Mouse (Mus musculus) adrenal gland, postnatal 14 days (tissue): ENCODE measurements at regions not wholly inside any gene's neighbourhood (a gene's known extent, or its start where the extent isn't known, plus 50 kb on each side); places are given as distances from the start of the nearest gene placed in this dataset.
A peak's percentile ranks its signal among the peaks of the same experiment; 100 is the strongest.
"Not testable (repeated sequence)": the region's sequence is repeated elsewhere in the genome, so short reads cannot be mapped to it uniquely, and the experiment has no call there.

Source experiments
- DNase-seq: peaks from one replicate; pipeline ENCODE4 v3.0.0; 2021; ENCODE audit warnings: mixed read lengths

DNA sequence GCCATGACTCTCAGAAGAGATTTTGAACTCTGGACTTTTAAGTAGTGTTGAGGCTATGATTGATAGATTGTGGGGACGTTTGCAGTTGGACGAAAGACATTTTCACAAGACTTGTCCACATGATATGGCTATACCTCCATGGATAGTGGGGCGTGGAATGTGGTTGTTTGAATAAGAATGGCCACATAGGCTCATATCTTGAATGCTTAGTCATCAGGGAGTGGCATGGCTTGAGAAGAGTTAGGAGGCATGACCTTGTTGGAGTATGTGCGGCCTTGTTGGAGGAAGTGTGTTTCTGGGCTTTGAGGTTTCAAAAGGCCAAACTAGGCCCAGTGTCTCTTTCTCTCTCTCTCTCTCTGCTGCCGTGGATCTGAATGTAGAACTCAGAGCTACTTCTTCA, 204.7 kb upstream of the Pclo start:
- no peak for DNase-seq

DNA sequence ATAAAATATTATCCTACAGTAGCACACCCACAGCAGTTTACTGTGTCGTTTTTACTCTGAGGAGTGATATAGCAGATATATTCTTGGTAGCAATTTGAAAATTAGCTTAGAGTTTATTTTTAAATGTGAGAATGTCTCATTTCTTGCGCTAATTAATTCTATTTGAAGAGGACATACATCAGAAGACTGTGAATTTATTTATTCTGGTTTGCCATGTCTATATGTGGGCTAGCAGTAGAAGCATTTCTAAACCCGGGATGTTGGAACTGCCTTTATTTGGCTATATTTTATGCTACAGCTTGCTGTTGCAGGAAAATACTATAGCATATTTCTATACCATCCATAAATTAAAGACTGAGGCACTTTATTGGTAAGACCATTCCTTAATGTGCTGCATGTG, 203.0 kb upstream of the Pclo start:
- no peak for DNase-seq

DNA sequence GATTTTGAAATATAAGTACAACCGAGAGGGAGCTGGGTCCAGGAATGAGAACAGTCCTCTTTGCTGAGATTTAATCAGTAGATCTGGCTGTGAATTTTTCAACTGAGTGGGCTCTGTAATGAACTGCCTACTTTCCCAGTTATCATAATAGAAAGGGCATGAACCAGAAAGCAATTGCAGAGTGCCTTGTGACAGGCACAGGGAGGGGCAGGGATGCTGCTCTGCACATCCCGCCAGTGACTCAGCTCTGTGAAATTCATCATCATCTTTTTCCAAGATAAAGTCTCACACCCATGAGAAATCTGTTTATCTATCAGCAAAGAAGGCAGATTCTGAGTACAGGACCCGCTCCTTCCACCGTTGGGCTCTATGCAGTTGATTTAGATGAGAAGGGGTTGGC, 194.5 kb upstream of the Pclo start:
- DNase-seq, result no peak

DNA sequence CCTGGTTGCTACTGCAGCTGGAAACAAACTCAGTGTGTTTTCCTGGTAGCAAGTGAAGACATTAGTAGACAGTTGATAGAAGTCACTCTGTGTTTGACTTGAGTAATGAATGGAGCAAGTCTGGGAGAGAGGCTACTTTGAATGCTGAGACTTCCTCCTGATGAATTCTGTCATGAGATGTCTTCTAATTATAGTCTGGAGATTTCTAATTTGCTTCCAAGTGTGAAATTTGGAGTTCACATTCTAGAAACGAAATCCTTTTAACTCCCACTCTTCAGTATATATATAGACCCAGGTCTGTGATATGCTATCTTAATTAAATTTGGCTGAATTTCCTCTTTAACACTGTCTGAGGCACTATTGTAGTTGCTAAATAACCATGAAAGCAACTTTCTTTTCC, 192.7 kb upstream of the Pclo start:
- DNase-seq, result no peak

DNA sequence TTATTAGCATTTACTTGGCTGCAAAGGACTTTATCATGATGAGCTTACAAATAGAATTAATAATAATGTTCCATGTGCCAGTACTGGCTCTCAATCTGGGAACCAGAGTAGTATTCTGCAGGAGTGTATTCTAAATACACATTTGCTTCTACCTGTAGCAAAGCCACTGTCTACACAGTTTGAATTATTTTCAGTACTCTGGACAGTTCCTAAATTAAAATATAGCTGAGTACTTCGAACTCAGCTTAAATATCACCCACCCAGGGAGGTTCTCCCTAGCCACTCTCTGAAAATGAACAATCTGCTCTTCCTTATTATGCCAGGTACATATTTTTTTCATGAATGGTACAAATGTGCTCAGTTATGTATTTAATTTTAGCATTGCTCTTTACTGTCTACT, 154.3 kb upstream of the Pclo start:
- no peak for DNase-seq

DNA sequence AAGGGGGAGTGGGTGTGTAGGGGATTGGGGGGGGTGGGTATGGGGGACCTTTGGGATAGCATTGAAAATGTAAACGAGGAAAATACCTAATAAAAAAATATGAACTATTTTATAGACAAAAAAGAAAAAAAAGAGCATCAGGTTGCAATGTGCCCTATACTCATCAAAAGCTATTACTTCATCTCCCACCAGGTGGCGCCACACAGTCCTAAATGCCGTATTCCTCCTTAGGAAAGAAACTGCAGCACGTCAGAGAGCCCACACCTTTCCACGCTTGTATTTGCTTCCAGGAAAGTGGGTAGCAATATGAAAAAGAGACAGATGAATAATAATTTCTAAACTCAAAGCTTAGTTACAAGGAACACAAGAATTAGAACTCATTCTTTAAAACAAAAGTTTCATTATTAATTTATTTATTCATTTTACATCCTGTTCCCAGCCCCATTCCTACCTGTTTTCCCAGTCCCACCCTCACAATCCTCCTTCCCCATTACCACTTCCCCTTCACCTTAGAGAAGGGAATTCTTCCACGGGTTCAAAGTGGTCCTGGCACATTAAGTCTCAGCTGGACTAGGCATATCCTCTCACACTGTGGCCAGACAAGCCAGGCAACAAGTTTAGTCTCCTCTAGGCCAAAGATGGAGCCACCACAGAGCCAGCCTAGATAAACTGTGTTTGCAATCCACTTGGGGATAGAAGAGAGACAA, 125.4 kb upstream of the Pclo start:
- peak; percentile 66 for DNase-seq

DNA sequence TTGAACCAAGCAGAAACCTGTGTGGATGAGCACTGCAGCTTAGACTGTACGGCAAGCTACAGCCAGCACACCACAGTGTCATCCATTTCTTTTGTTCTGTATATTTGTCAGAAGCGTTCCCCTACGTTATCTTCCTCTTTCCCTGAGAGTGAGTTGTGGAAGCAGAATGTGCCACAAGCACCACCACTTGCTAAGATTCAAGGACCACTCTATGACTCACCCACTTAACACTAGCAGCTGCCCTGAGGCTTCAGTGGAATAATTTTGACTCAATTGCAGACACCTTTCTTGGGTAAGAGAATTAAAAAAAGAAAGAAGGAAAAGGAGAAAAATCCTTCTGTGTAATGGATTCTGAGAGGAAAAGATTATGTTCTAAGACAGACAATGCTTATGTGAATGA, 122.9 kb upstream of the Pclo start:
- DNase-seq, result no peak

DNA sequence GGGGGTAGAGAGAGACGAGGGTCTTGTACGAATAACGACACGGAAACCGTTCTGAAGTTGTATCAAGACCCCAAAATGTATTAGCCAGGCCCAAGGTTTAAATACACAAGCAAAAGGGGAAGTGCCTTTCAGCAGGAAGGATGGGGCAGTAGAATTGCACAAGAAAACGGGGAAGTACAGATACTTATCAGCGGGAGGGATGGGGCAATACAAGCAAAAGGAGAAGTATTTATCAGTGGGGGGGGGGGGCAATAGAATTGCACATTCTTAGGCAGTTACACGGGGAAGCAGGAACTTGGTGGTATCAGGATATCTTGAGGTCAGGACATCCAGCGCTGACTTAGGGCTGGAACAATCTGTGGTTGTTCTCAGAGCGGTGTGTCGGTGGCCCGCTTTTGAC, 111.3 kb upstream of the Pclo start:
- DNase-seq, result not testable (repeated sequence)

DNA sequence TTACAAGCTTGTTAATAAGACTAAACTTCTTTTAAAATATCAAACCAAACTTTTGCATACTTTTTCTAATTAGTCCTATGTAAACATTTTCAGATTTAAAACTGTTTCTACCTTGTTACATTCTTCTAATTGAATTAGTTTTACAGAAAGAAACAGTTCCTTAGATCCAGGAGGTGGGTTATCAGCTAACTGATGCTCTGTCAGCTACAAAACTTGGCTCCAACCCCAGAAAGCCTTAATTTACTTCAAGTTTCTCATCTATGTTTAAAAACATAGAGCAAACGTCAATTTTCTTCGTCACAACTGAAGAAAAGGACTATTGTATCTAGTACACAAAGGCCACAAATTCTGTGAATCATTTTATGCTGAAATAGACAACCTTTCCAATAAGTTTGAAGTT, 110.4 kb upstream of the Pclo start:
- no peak for DNase-seq

DNA sequence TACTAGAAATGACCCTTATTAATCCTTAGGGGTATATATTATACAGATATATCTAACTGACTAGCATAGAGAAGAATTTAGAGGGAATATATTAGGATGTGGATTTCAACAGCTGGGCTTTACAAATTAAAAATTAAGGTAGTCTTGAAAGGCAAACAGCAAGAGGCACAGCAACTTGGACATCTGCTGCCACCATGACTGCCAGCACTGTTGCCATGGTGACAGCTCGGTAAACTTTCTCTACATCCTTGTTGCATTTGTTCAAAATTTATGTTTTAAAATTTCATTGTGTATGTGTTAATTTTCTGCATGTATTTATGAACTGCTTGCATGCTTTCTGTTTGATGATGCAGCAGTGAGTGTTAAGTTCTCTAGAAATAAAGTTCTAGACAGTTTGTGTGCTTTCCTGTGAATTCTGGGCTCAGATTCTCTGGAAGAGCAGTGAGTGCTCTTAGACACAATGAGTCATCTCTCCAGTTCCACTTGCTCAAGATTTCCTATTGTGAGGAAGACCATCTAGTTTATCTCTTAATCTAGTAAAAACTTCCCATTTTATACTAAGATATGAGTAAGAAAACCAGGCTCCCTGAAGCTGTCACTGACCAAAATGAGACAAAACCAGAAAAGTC, 99.4 kb upstream of the Pclo start:
- DNase-seq, result no peak

DNA sequence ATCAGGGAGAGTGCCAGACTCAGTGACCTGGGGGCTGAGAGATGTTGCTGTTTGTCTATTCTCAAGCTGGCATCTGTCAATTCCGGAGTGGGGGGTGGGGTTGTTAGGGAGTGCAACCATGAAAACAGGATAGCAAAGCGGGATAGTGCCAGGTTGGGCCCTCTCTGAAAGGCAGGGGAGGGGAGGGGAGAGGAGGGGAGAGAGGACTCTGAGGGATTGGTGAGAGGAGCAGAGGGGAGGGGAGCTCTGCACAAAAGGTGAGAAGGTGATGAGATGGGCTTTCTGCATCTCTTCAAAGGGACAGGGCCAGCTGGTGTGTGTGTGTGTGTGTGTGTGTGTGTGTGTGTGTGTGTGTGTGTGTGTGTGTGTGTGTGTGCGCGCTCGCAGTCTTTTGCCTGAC, 61.6 kb upstream of the Pclo start:
- no peak for DNase-seq
